Mouse (Mus musculus) lung, postnatal 25 days (tissue): Measurements from ENCODE around the gene Col23a1.
A peak's percentile ranks its signal among the peaks of the same experiment; 100 is the strongest.

Experiments
- DNase-seq: peaks from one replicate; pipeline ENCODE4 v3.0.0; 2022; ENCODE audit warnings: low spot score

Gene Col23a1

GRCm38 (mm10) chr11:51388892-51389340 lies 99.2 kb downstream of the Col23a1 start:
- no peak for DNase-seq

GRCm38 (mm10) chr11:51389763-51390162 lies 100.0 kb downstream of the Col23a1 start:
- no peak for DNase-seq

DNA sequence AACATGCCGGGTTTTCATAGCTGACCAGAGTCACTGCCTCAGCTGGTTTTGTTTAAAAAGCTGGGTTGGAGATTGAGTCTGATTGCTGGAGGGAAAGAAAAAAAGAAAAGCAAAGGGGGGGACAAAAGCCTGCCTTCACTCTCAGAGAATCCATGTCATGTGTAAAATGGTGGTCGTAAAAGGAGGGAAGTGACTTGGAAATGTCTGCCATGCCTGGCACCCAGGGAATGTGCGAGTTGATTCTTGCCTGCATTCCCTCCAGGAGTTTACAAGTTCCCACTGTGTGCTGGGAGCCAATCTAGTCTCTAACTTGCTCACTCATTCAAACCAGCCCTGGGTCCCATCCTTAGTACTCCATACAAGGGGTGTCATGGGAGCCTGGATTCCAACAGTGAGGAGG lies 100.8 kb downstream of the Col23a1 start:
- DNase-seq = no peak

GRCm38 (mm10) chr11:51391548-51391947 lies 101.8 kb downstream of the Col23a1 start:
- DNase-seq = peak; percentile 89

DNA sequence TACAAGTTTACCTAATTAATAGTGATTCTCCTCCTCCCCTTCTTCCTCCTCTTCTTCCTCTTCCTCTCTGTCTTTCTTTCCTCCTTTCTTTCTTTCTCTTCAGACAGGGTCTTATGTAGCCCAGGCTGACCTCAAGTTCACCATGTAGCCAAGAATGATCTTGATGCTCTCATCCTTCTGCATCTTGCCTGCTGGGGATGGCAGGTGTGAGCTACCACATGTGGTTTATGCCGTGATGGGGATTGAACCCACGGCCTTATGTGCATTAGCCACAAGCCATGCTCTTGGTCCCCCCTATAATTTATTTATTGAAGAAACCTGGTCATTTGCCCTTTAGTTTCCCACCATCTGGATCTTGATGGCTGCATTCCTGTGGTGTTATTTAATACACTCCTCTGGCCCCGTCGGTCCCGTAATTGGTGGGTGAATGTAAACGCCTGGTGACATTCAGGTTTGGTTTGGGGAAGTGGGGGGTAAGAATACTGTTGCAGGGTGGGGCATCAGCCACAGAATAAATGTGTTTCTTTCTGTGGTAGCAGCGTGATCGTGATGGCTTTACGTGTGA lies 104.7 kb downstream of the Col23a1 start:
- DNase-seq = no peak

DNA sequence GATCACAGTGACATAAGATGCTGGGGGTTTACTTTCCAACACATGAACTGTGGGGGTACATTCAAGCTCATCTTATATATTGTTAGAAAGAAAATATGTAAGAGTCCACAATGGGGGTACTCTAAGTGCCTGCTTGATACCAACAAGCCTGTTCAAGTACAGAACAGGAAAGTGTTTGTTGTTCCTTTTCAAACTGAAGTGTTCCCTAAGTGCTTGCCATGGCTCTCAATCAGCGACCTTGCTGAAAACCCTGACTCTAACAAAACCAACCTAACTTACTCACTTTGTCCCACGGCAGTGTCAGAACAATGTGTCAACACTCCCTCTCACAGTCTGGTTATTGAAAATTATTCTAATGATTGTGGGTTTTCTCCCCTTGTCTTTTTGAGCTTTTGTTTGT lies 106.7 kb downstream of the Col23a1 start:
- DNase-seq = peak; percentile 86

DNA sequence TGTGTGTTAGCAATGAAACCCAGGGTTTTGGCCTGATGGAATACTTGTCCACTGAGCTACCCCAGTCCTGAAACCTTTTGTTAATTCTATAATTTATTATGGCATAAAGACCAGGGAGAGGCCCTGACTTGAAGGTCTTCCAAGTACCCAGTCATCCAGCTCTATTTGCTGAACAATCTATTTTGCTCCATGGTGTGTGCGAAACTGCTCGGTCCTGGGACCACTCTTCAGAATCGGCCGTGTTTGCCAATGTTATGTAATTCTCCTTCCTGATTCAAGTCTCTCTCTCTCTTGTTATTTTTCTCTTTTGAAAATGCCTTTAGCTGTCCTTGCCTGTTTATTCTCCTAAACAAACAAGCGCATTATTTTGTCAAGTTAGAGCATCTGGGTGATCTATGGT lies 108.4 kb downstream of the Col23a1 start:
- DNase-seq = peak; percentile 77

GRCm38 (mm10) chr11:51400356-51400755 lies 110.6 kb downstream of the Col23a1 start:
- no peak for DNase-seq

DNA sequence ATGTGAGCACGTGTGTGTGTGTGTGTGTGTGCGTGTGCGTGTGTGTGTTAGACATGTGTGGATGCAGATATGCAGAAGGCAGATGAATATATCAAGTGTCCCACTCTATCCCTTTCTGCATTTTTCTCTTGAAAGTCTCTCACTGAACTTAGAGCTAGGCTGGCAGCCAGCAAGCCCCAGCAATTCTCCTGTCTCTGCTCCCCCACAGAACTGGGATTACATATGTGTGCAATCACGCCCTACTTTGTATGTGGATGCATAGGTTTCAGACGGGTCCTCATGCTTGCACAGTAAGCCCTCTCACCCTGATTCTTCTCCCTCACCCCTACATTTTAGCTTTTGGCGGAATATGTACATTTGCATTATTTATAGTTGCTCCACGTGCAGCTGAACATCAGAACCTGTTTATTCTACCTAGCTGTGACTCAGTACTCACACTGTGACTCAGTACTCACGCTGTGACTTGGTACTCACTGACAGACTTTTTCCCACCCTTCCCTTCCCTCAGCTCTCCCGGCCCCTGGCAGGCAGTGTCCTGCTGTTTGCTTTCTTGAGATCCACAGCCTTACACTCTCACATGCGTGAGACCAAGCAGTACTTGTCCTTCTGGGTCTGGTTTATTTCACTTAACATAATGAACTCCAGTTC lies 111.9 kb downstream of the Col23a1 start:
- DNase-seq = no peak

- DNase-seq = no peak
These were observed 114.2 kb downstream of the Col23a1 start for GRCm38 (mm10) chr11:51403886-51404285.

DNA sequence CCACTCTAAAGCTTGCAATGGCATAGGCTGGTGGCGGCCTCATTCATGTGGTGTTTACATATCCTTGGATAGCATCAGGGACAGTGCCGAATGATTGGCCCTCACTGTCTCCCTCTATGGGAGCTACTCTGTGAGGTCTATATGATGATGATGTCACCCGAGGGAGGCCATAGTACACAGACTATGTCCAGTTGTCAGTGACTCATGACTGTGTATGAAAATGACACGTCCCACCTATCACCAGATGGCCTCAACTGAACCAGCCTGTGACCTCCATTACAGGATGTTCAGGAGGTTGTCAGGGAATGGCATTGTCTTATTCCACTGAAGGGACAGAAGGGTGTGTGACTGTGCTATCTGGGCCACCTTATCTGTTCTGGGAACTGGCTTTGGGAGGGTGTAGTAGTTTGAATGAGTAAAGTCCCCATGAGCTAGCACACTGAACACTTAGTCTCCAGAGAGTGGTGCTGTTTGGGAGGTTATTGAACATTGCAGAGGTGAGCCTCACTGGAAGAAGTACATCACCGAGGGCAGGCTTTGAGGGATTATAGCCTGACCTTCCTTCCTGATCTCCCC lies 115.2 kb downstream of the Col23a1 start:
- DNase-seq = no peak

GRCm38 (mm10) chr11:51406531-51406930 lies 116.8 kb downstream of the Col23a1 start:
- DNase-seq = no peak

DNA sequence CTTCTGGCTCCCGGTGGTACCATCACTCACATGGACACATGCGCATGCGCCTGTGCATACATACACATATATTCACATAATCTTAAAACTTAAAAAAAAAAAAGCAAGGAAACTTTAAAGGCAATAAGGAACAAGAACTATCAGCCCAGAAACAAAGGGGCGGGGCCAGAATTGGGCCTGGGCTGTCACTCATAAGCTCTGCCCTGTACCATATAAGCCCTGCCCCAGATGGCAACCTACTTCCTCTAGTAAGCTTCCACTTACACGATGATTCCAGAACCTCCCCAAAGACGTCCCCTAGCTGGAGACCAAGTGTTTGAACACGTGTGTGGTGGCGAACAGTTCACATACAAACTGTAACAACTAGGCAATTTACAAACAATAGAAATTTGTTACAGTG lies 117.6 kb downstream of the Col23a1 start:
- no peak for DNase-seq

DNA sequence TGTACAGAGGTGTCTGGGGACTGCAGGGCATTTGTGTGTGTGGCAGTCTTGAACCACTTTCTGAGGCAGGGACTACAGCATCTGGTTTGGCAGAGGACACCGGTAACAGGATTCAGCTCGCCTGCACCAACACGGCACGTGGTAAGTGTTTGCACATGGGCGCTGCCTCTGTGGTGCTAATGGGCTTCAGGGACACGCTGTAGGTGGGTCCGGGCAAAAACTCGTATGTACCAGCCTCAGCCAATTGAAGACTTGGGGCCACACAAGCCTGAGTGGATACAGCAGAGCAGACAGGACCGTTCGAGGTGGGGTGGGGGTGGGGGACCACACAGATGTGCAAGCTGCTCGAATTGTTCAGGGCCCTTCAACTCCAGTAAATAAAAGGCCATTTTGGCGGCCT lies 121.1 kb downstream of the Col23a1 start:
- no peak for DNase-seq

DNA sequence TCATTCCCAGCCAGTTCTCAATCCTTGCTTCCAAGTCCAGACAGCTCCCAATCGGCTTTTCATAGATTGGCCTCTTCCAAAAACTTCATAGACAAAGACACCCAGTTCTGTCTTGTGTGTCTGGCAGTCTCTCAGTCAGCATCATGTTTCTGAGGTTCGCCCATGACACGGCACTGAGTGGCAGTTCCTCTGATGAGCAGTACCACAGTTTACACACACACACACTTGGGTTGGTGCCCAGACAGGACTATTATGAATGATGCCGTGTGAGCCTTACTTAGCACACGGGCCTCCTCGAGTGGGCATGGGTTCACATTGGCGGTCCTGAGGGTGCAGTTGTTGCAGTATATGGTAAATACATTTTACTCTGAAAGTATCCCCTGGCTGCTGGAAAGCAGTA lies 124.8 kb downstream of the Col23a1 start:
- DNase-seq = no peak

DNA sequence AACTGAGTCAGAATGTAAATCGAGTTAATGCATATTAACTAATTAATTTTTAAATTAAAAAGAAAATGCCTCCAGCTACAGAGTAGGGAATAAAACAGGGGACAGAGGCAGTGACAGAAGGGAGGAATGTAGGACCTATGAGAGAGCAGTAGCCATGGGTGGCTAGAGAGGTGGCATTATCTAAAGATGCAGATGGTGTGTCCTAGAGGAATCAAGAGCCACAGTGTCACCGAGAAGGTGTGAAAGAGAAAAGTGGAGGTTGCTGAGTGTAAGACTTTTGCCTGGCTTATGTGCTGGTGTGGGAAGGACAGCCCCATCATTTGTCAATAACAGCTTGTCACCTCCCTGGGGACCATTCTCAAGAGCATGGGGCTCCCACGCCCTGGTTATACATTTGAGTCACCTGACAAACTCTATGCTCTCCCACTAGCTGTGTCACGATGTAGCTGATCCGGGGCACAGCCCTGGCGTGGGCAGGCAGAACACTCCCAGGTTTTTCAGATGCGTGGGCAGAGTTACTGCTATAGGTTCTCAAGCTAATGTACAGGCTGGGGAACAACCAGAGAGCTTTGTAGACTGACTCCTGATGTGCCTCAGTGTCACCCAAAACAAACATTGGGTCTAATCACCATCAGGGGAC lies 125.4 kb downstream of the Col23a1 start:
- DNase-seq = no peak

DNA sequence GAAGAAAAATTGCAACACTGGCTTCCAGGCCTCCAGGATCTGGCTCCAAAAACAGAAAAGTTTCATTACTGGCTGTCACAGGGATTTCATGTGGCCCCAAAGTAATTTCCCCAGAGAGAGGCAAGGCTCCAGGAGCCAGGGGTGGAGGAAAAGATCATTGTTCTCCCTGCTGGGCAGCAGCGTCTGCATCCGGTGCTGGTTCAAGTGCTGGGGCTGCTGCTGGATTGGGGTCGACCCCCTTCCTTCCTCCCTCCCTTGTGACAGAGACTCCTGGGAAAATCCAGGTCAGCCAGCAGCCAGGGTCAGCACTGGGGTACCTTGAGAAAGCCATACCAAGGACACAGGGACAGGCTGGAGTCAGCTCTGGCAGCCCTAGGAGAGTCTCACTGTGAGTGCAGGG lies 129.1 kb downstream of the Col23a1 start:
- DNase-seq = no peak

- DNase-seq = no peak
These were observed 132.2 kb downstream of the Col23a1 start for GRCm38 (mm10) chr11:51421878-51422277.

DNA sequence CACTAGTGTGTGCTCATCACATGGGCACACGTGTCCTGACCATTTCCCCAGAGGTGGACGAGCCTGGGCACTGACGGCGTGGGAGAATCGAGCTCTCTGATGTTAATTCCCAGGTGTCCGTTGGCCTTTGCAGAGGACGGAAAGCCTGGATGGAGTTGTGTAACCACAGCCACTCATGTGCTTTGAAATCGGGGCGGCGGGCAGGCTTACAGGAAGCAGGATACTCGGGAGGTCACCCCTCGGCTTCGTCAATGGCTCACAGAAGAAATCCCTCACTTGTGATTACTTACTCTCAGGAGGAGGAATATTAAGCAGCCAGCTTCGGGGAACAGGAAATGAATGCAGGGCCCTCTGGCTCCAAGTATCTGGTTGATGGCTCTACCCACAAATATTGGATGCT lies 133.0 kb downstream of the Col23a1 start:
- DNase-seq = no peak

DNA sequence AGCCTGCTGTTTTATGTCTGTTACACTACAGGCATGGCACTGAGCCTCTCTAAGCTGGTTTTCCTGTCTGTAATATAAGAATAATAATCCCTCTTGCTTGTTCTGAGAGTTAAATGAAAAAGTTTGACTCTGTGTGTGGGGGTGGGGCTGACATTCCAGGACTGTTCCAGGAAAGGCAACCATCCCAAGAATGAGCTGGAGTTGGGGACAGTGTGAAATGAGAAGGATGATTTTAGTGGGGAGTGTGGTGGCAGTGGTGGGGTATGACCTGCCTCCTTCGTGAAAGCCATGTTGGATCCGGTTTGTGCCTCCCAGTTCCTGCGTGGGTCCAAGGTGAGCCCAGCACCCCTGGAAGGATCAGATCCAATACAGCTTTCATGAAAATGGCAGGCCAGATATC lies 136.4 kb downstream of the Col23a1 start:
- no peak for DNase-seq

GRCm38 (mm10) chr11:51429428-51430179 lies 139.9 kb downstream of the Col23a1 start:
- no peak for DNase-seq

DNA sequence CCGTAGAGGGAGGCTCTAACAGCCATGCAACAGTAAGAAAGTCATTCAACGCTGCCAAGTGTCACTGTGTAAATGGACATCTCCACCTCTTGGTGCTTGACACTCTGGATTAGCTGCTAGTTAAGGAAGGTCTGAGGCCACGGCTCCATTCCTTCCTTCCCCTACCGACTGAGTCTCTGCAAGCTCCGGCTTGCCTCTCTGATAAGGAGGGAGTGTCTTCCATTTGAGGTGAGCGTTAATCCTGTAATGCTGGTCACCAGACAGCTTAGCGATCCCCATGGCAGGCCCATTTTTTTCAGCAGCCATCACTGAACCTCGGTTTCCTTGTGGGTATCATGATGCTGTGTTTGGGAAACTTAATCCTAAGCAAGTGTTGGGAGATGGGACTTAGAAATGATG lies 140.5 kb downstream of the Col23a1 start:
- DNase-seq = no peak

DNA sequence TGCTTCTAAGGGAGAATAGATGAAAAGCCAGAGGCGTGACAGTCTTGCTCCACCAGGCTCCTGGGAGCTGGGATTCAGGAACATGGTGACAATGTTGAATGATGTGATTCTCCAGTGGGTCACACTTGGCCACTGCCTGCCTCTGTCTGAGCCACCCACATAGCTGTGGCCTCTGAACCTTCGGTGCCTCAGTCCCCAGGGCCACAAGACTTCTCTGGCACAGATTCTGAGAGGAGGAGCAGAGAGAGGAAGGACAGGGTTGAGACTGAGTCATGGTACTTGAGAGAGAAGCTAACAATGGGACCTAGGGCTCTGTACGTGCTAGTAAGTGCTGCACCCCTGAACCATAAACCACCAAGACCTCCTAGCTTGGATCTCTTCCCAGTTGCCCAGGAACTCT lies 141.6 kb downstream of the Col23a1 start:
- peak; percentile 26 for DNase-seq
